Mouse (Mus musculus): ENCODE measurements at regions not wholly inside any gene's neighbourhood (a gene's known extent, or its start where the extent isn't known, plus 50 kb on each side); places are given as distances from the start of the nearest gene placed in this dataset.

DNA sequence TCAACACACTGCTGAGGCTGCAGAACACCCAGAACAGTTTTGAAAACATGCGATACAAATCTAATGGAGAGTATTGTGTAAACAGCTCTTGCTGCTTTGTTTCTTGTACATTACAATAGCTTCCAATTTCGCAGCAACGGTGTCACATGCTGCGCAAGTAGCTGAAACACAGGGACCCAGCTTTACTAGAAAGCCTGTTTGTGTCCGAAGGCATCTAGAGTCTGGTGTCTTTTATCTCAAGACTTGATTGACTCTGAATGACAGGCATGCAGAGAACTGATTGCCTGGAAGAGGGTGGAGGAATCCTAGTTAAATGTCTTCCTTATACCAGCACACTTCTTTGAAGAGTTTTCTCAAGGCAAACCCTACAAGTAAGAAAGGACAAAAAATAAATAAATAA, 66.1 kb upstream of the Fgf10 start:
- Histone ChIP-seq H3K36me3 (ENCODE audit: control insufficient read depth, insufficient read depth, low read length) (no peaks in the 10 kb centered on the region), H3K9me3 (ENCODE audit: control insufficient read depth, low read length) (no peaks in the 10 kb centered on the region), H3K4me2 (no peak overlapping the region), H3K4me1 (ENCODE audit: control insufficient read depth, insufficient read depth, low read length) (peaks cover 3% of the 10 kb centered on the region; the same call in 1 of the 2 replicates), H3K4me3 (ENCODE audit: low read depth, low read length) (no peak overlapping the region), H3K27me3 (ENCODE audit: control insufficient read depth, insufficient read depth, low read length) (no peaks in the 10 kb centered on the region), H3K9ac (ENCODE audit: low read length) (no peak overlapping the region), H3K27ac (ENCODE audit: low read depth, low read length) (no peak overlapping the region)
- DNase-seq (ENCODE audit: low spot score, missing footprints), result peak; percentile 70
- WGBS, result 41% methylated on average over 5 of the region's 5 CpGs
- no peak for ATAC-seq (ENCODE audit: low FRiP score)

DNA sequence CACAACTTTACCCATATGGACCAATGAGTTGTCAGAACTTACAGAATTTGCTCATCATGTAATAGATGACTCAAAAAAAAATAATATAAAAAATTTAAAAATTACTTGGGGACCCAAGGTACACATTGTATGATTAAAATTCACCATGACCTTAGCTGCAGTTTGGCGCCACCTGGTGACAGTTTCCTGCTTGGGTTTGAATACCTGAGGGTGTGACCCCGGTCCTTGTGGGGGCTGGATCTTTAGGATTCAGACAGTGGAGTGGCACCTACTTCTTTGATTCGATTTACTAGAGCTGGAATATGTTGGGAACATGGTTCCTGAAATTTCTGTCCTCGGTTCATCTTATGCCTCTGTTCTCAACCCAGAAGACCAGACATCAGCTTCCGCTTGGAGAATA, 72.7 kb upstream of the Fgf10 start:
- no peak overlapping the region for H3K4me2 ChIP-seq
- H3K9me3 ChIP-seq (ENCODE audit: control insufficient read depth, low read length), result no peaks in the 10 kb centered on the region
- H3K27ac ChIP-seq (ENCODE audit: low read depth, low read length), result no peak overlapping the region
- no peaks in the 10 kb centered on the region for H3K27me3 ChIP-seq (ENCODE audit: control insufficient read depth, insufficient read depth, low read length)
- no peaks in the 10 kb centered on the region for H3K36me3 ChIP-seq (ENCODE audit: control insufficient read depth, insufficient read depth, low read length)
- no peak overlapping the region for H3K4me3 ChIP-seq (ENCODE audit: low read depth, low read length)
- ATAC-seq (ENCODE audit: low FRiP score) (no peak), DNase-seq (ENCODE audit: low spot score, missing footprints) (no peak)
- no peaks in the 10 kb centered on the region for H3K4me1 ChIP-seq (ENCODE audit: control insufficient read depth, insufficient read depth, low read length)
- H3K9ac ChIP-seq (ENCODE audit: low read length), result no peak overlapping the region
- 67% methylated on average over 5 of the region's 5 CpGs for WGBS

DNA sequence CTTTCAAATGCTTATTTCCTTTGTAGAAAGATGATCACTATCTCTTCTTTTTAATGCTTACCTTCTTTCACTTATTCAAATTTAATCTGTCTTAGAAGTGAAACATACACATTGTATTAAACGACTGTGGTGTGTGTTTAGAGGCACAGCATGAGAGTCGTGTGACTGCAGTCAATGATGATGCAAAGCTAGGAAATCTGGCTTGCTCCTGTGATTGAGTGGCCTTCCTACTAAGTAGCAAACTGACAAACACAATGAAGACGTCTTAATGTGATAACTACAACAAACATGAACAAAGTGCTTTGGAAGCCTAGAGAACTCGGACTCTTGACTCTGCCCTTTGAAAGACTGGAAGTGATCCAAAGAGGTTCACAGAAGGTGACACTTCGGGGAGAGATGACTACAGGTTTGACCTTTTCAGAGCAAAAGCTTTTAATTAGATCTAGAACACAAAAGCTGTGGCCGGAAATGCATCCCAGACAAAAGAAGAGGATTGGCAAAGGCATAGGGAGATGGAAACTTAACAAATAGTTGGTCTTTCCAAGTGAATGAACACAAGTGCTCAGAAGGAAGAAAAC, 73.3 kb upstream of the Fgf10 start:
- Histone ChIP-seq H3K9me3 (ENCODE audit: control insufficient read depth, low read length) (no peaks in the 10 kb centered on the region), H3K4me3 (ENCODE audit: low read depth, low read length) (no peak overlapping the region), H3K9ac (ENCODE audit: low read length) (no peak overlapping the region), H3K4me2 (no peak overlapping the region), H3K27me3 (ENCODE audit: control insufficient read depth, insufficient read depth, low read length) (no peaks in the 10 kb centered on the region), H3K27ac (ENCODE audit: low read depth, low read length) (no peak overlapping the region), H3K4me1 (ENCODE audit: control insufficient read depth, insufficient read depth, low read length) (no peaks in the 10 kb centered on the region), H3K36me3 (ENCODE audit: control insufficient read depth, insufficient read depth, low read length) (no peaks in the 10 kb centered on the region)
- ATAC-seq (ENCODE audit: low FRiP score), result no peak
- no peak for DNase-seq (ENCODE audit: low spot score, missing footprints)
- 31% methylated on average over 6 of the region's 6 CpGs for WGBS

DNA sequence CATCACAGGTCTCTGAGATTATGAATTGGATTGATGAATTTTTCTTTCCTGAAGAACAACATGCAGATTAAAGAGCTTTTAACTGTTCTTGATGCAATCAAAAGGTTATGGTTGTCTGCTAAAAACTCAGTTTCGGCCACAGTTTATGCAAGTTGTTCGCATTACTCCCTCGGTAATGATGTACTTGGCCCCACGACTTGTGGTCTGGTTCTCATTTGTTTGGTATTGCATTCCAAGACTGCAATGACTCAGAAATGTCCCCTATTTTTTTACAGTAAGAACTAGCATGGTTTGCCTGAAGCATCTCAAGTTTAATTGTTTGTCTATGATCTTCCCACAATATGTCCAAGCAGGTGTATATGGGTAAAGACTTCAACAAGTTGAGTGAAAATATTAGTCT, 77.5 kb upstream of the Fgf10 start:
- Histone ChIP-seq H3K4me1 (ENCODE audit: control insufficient read depth, insufficient read depth, low read length) (no peaks in the 10 kb centered on the region), H3K9ac (ENCODE audit: low read length) (no peak overlapping the region), H3K4me2 (no peak overlapping the region), H3K9me3 (ENCODE audit: control insufficient read depth, low read length) (no peaks in the 10 kb centered on the region), H3K36me3 (ENCODE audit: control insufficient read depth, insufficient read depth, low read length) (no peaks in the 10 kb centered on the region), H3K27me3 (ENCODE audit: control insufficient read depth, insufficient read depth, low read length) (no peaks in the 10 kb centered on the region), H3K27ac (ENCODE audit: low read depth, low read length) (no peak overlapping the region), H3K4me3 (ENCODE audit: low read depth, low read length) (no peak overlapping the region)
- WGBS, result 85% methylated on average over 4 of the region's 4 CpGs
- ATAC-seq (ENCODE audit: low FRiP score) (no peak), DNase-seq (ENCODE audit: low spot score, missing footprints) (no peak)

DNA sequence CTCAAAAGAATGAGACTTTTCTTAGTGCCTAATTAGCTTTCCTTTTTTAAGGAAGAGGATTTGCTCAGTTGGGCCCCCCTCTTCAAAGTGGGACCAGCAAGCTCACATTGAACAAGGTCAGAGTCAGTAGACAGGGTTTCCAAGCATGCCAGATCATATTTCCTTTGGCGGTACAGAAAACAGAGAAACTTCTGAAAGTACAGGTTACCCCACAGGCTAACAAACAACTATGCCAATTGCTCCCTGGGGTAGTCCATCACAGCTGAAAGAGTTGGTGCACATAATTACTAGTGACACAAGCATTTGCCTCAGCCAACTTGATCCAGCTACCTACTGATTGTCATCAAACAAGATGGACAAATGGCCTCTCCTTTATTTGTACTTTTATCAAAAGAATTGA, 97.0 kb upstream of the Fgf10 start:
- Histone ChIP-seq H3K4me3 (ENCODE audit: low read depth, low read length) (no peak overlapping the region), H3K27ac (ENCODE audit: low read depth, low read length) (no peak overlapping the region), H3K9me3 (ENCODE audit: control insufficient read depth, low read length) (no peaks in the 10 kb centered on the region), H3K4me1 (ENCODE audit: control insufficient read depth, insufficient read depth, low read length) (no peaks in the 10 kb centered on the region), H3K27me3 (ENCODE audit: control insufficient read depth, insufficient read depth, low read length) (no peaks in the 10 kb centered on the region), H3K4me2 (no peak overlapping the region), H3K9ac (ENCODE audit: low read length) (no peak overlapping the region), H3K36me3 (ENCODE audit: control insufficient read depth, insufficient read depth, low read length) (no peaks in the 10 kb centered on the region)
- no peak for ATAC-seq (ENCODE audit: low FRiP score)
- WGBS, result 76% methylated on average over 1 of the region's 1 CpGs
- DNase-seq (ENCODE audit: low spot score, missing footprints), result no peak

DNA sequence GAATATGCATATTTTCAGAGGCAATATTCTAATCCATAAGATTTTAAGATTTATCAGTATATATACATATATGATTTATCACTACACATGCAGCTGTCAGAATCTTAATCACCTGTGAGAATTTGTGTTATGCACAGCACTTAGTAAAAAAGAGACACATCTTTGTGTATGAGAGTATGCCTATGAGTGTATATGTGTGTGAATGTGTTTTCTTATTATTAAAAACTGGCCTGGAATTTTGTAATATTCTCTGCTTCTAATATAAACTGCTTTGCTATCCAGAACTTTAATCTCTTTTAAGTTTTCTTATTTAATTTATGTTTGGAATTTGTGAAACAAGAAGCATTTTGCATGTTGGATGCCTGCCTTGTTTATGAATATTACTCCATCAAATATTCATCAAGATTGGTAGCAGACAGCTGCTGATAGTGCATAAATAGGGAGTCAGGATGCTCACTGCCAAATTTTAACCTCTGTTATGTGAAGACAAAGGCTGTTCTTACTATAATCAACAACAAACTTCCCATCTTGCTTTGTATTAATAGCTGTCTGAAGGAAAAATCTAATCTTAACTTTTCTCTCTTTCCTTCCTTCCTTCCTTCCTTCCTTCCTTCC, 104.3 kb upstream of the Fgf10 start:
- no peak for DNase-seq (ENCODE audit: low spot score, missing footprints)
- Histone ChIP-seq H3K4me3 (ENCODE audit: low read depth, low read length) (no peak overlapping the region), H3K4me2 (no peak overlapping the region), H3K4me1 (ENCODE audit: control insufficient read depth, insufficient read depth, low read length) (no peaks in the 10 kb centered on the region), H3K27ac (ENCODE audit: low read depth, low read length) (no peak overlapping the region), H3K36me3 (ENCODE audit: control insufficient read depth, insufficient read depth, low read length) (no peaks in the 10 kb centered on the region), H3K27me3 (ENCODE audit: control insufficient read depth, insufficient read depth, low read length) (no peaks in the 10 kb centered on the region), H3K9ac (ENCODE audit: low read length) (no peak overlapping the region), H3K9me3 (ENCODE audit: control insufficient read depth, low read length) (no peaks in the 10 kb centered on the region)
- ATAC-seq (ENCODE audit: low FRiP score), result no peak

DNA sequence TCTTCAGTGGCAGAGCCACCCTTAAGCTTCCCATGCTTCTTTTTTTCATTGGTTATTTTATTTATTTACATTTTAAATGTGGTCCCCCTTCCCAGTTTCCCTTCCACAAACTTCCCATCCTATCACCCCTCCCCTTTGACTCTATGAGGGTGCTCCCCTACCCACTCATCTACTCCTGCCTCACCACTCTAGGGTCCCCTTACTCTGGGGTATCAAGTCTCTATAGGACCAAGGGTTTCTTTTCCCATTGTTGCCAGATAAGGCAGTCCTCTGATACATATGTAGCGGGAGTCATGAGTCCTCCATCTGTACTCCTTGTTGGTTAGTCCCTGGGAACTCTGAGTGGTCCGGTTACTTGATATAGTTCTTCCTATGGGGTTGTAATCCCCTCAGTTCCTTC, 110.6 kb upstream of the Fgf10 start:
- Histone ChIP-seq H3K27ac (ENCODE audit: low read depth, low read length) (no peak overlapping the region), H3K36me3 (ENCODE audit: control insufficient read depth, insufficient read depth, low read length) (no peaks in the 10 kb centered on the region), H3K9ac (ENCODE audit: low read length) (no peak overlapping the region), H3K27me3 (ENCODE audit: control insufficient read depth, insufficient read depth, low read length) (no peaks in the 10 kb centered on the region), H3K4me1 (ENCODE audit: control insufficient read depth, insufficient read depth, low read length) (no peaks in the 10 kb centered on the region), H3K9me3 (ENCODE audit: control insufficient read depth, low read length) (no peaks in the 10 kb centered on the region), H3K4me3 (ENCODE audit: low read depth, low read length) (no peak overlapping the region), H3K4me2 (no peak overlapping the region)
- WGBS, result 94% methylated on average over 2 of the region's 2 CpGs
- ATAC-seq (ENCODE audit: low FRiP score) (0 out of 2 replicates have a peak, but pooled peaks have one; percentile 50), DNase-seq (ENCODE audit: low spot score, missing footprints) (no peak)

DNA sequence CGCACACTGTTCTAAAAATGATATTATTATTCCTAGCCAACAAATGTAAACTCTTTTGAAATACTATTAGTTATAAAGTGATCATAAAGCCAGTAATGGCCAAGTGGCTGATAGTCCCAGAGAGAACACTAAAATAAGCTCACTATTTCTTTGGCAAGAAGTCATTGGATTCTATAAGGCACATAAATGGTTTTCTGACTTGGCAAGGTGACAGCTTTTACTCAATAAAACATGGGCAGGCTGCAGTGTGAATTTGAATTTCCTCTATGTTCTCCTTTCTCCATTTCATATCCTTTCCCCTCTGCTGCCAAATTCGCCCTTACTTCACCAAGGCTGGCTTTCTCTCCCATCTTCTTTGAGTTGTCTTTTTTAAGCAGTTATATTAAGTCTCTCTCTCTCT, 117.6 kb upstream of the Fgf10 start:
- Histone ChIP-seq H3K4me1 (ENCODE audit: control insufficient read depth, insufficient read depth, low read length) (no peaks in the 10 kb centered on the region), H3K36me3 (ENCODE audit: control insufficient read depth, insufficient read depth, low read length) (no peaks in the 10 kb centered on the region), H3K9me3 (ENCODE audit: control insufficient read depth, low read length) (no peaks in the 10 kb centered on the region), H3K27ac (ENCODE audit: low read depth, low read length) (no peak overlapping the region), H3K4me3 (ENCODE audit: low read depth, low read length) (no peak overlapping the region), H3K9ac (ENCODE audit: low read length) (no peak overlapping the region), H3K27me3 (ENCODE audit: control insufficient read depth, insufficient read depth, low read length) (no peaks in the 10 kb centered on the region), H3K4me2 (no peak overlapping the region)
- no peak for DNase-seq (ENCODE audit: low spot score, missing footprints)
- 79% methylated on average over 2 of the region's 2 CpGs for WGBS
- ATAC-seq (ENCODE audit: low FRiP score), result no peak

DNA sequence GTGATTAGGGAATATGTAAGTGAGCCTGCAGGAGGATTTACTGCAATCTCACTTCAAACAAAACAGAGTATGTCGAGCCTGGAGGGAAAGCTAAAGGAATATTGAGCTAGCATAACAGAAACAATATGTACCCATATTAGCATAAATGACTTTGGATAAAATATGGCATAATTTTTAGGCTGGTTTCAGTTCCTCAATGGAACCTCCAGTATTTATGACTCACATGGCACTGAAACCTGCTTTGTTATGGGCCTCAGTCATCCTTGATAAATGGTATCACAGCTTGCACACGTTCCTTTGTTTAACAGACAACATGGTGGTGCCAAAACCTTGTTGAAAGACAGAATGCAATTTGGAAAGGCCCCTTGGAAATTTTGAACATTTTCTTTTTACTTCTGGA, 130.8 kb upstream of the Fgf10 start:
- H3K9ac ChIP-seq (ENCODE audit: low read length), result no peak overlapping the region
- no peak overlapping the region for H3K4me3 ChIP-seq (ENCODE audit: low read depth, low read length)
- ATAC-seq (ENCODE audit: low FRiP score), result no peak
- H3K4me1 ChIP-seq (ENCODE audit: control insufficient read depth, insufficient read depth, low read length), result no peaks in the 10 kb centered on the region
- H3K36me3 ChIP-seq (ENCODE audit: control insufficient read depth, insufficient read depth, low read length), result no peaks in the 10 kb centered on the region
- H3K27me3 ChIP-seq (ENCODE audit: control insufficient read depth, insufficient read depth, low read length), result no peaks in the 10 kb centered on the region
- H3K27ac ChIP-seq (ENCODE audit: low read depth, low read length), result no peak overlapping the region
- H3K9me3 ChIP-seq (ENCODE audit: control insufficient read depth, low read length), result no peaks in the 10 kb centered on the region
- 65% methylated on average over 2 of the region's 2 CpGs for WGBS
- H3K4me2 ChIP-seq, result no peak overlapping the region
- DNase-seq (ENCODE audit: low spot score, missing footprints), result no peak

Measured in midbrain, embryonic 11.5 days (tissue).